In genomic region chr10:34617216-34617615, GRCm38 (mm10) we compare ENCODE assay signal across 11 mouse cellular contexts.
DNase-seq lines count a peak whose midpoint lies in the region; ATAC-seq and TF ChIP-seq lines count a peak whose summit lies in the region.
"Had no signal": no experiment of that assay in that cellular context is flagged by ENCODE, and none has a peak within 500 bp of the region (broad histone marks: within the 10 kb centered on the region; RNA-seq: fewer than 3 reads in every experiment).

No protein-coding gene starts in this region.

- no peak overlapping the region for H3K27ac ChIP-seq in forebrain, postnatal 0 days (ENCODE audit: low read depth, low read length)
- no peak overlapping the region for H3K27ac ChIP-seq in forebrain, embryonic 10.5 days
- no peak overlapping the region for H3K27ac ChIP-seq in liver, postnatal 0 days (ENCODE audit: low read depth)
- H3K27ac ChIP-seq in liver, embryonic 11.5 days (ENCODE audit: low read depth, low read length) = no peak overlapping the region
- H3K27ac ChIP-seq in limb, embryonic 10.5 days = no peak overlapping the region
- H3K27ac ChIP-seq: hindbrain, embryonic 15.5 days; limb, embryonic 12.5 days; midbrain, embryonic 15.5 days had no signal

- H3K27me3 ChIP-seq in forebrain, postnatal 0 days (ENCODE audit: insufficient read depth, low read length) = no peaks in the 10 kb centered on the region
- no peaks in the 10 kb centered on the region for H3K27me3 ChIP-seq in forebrain, embryonic 10.5 days (ENCODE audit: poor library complexity, severe bottlenecking)
- H3K27me3 ChIP-seq in liver, postnatal 0 days (ENCODE audit: insufficient read depth, low read length) = no peaks in the 10 kb centered on the region
- H3K27me3 ChIP-seq in liver, embryonic 11.5 days (replicated peaks; ENCODE audit: control insufficient read depth, insufficient read depth, low read length) = no peaks in the 10 kb centered on the region
- H3K27me3 ChIP-seq in limb, embryonic 10.5 days (ENCODE audit: low read depth, poor library complexity, severe bottlenecking) = no peaks in the 10 kb centered on the region
- H3K27me3 ChIP-seq: hindbrain, embryonic 15.5 days; limb, embryonic 12.5 days; midbrain, embryonic 15.5 days had no signal

- no peaks in the 10 kb centered on the region for H3K4me1 ChIP-seq in forebrain, postnatal 0 days (ENCODE audit: insufficient read depth)
- H3K4me1 ChIP-seq in forebrain, embryonic 10.5 days = no peaks in the 10 kb centered on the region
- no peaks in the 10 kb centered on the region for H3K4me1 ChIP-seq in liver, postnatal 0 days (ENCODE audit: insufficient read depth)
- H3K4me1 ChIP-seq in liver, embryonic 11.5 days (replicated peaks; ENCODE audit: control insufficient read depth, insufficient read depth, low read length) = no peaks in the 10 kb centered on the region
- no peaks in the 10 kb centered on the region for H3K4me1 ChIP-seq in limb, embryonic 10.5 days
- H3K4me1 ChIP-seq: hindbrain, embryonic 15.5 days; limb, embryonic 12.5 days; midbrain, embryonic 15.5 days had no signal

- DNase-seq in forebrain, postnatal 0 days = peak; percentile 50
- DNase-seq in forebrain, embryonic 10.5 days (ENCODE audit: extremely low spot score, low spot score) = no peak
- DNase-seq in liver, postnatal 0 days = no peak
- no peak for DNase-seq in liver, embryonic 11.5 days (ENCODE audit: low spot score)
- peak; percentile 59 for DNase-seq in adipocyte (ENCODE audit: low spot score)
- peak; percentile 30 for DNase-seq in limb, embryonic 10.5 days (ENCODE audit: low spot score)
- DNase-seq in cerebellum, adult 11-12 months = no peak
- no peak for DNase-seq in spleen, adult 12 weeks (ENCODE audit: low spot score)

- ATAC-seq in forebrain, postnatal 0 days = no peak
- no peak for ATAC-seq in liver, postnatal 0 days
- no peak for ATAC-seq in liver, embryonic 11.5 days (replicated peaks; ENCODE audit: low FRiP score)
- ATAC-seq: midbrain, embryonic 15.5 days had no signal

- peak; percentile 58 for TF ChIP-seq CTCF in forebrain, postnatal 0 days (IDR thresholded peaks at IDR 0.05; ENCODE audit: low read depth)
- TF ChIP-seq CTCF in liver, postnatal 0 days (IDR thresholded peaks at IDR 0.05; ENCODE audit: low read depth) = peak; percentile 31

- no peaks in the 10 kb centered on the region for H3K9me3 ChIP-seq in forebrain, postnatal 0 days (ENCODE audit: low read length)
- H3K9me3 ChIP-seq in forebrain, embryonic 10.5 days = no peaks in the 10 kb centered on the region
- no peaks in the 10 kb centered on the region for H3K9me3 ChIP-seq in liver, postnatal 0 days (ENCODE audit: low read length)
- no peaks in the 10 kb centered on the region for H3K9me3 ChIP-seq in liver, embryonic 11.5 days (ENCODE audit: control insufficient read depth, low read length)
- H3K9me3 ChIP-seq in limb, embryonic 10.5 days (replicated peaks) = no peaks in the 10 kb centered on the region
- H3K9me3 ChIP-seq: hindbrain, embryonic 15.5 days; limb, embryonic 12.5 days; midbrain, embryonic 15.5 days had no signal

- no peak overlapping the region for H3K4me2 ChIP-seq in forebrain, postnatal 0 days (ENCODE audit: low read depth)
- no peak overlapping the region for H3K4me2 ChIP-seq in liver, postnatal 0 days (ENCODE audit: low read depth, low read length)
- no peak overlapping the region for H3K4me2 ChIP-seq in liver, embryonic 11.5 days
- H3K4me2 ChIP-seq: hindbrain, embryonic 15.5 days; limb, embryonic 12.5 days; midbrain, embryonic 15.5 days had no signal

- TF ChIP-seq EP300 in liver, postnatal 0 days (IDR thresholded peaks at IDR 0.05; ENCODE audit: low read depth) = no peak

- WGBS in forebrain, postnatal 0 days = 69% methylated on average over 2 of the region's 2 CpGs
- whole genome bisulfite sequencing in forebrain, embryonic 10.5 days = 64% methylated on average over 2 of the region's 2 CpGs
- WGBS in liver, postnatal 0 days (ENCODE audit: insufficient replicate concordance) = 54% methylated on average over 2 of the region's 2 CpGs
- WGBS in liver, embryonic 11.5 days = 52% methylated on average over 2 of the region's 2 CpGs
- 58% methylated on average over 2 of the region's 2 CpGs for WGBS in limb, embryonic 10.5 days

- H3K9ac ChIP-seq in forebrain, postnatal 0 days = no peak overlapping the region
- no peak overlapping the region for H3K9ac ChIP-seq in liver, postnatal 0 days (replicated peaks)
- H3K9ac ChIP-seq in liver, embryonic 11.5 days (ENCODE audit: low read depth, low read length) = no peak overlapping the region
- H3K9ac ChIP-seq: hindbrain, embryonic 15.5 days; limb, embryonic 12.5 days; midbrain, embryonic 15.5 days had no signal

- H3K36me3 ChIP-seq in forebrain, postnatal 0 days (ENCODE audit: insufficient read depth) = no peaks in the 10 kb centered on the region
- H3K36me3 ChIP-seq in forebrain, embryonic 10.5 days (replicated peaks) = no peaks in the 10 kb centered on the region
- H3K36me3 ChIP-seq in liver, postnatal 0 days (replicated peaks; ENCODE audit: insufficient read depth, low read length) = no peaks in the 10 kb centered on the region
- no peaks in the 10 kb centered on the region for H3K36me3 ChIP-seq in liver, embryonic 11.5 days (ENCODE audit: control insufficient read depth, insufficient read depth, low read length)
- no peaks in the 10 kb centered on the region for H3K36me3 ChIP-seq in limb, embryonic 10.5 days
- H3K36me3 ChIP-seq: hindbrain, embryonic 15.5 days; limb, embryonic 12.5 days; midbrain, embryonic 15.5 days had no signal

- H3K4me3 ChIP-seq in forebrain, postnatal 0 days (ENCODE audit: low read depth, low read length) = no peak overlapping the region
- H3K4me3 ChIP-seq in forebrain, embryonic 10.5 days = no peak overlapping the region
- no peak overlapping the region for H3K4me3 ChIP-seq in liver, postnatal 0 days (ENCODE audit: low read depth, low read length)
- H3K4me3 ChIP-seq in liver, embryonic 11.5 days (ENCODE audit: low read depth, low read length) = no peak overlapping the region
- H3K4me3 ChIP-seq in limb, embryonic 10.5 days = no peak overlapping the region
- H3K4me3 ChIP-seq: hindbrain, embryonic 15.5 days; limb, embryonic 12.5 days; midbrain, embryonic 15.5 days had no signal

Comparison
In these comparisons a context has a peak if more than half of its experiments do, and no peak if none do; other contexts are left out.
1. DNase-seq: peak in forebrain, postnatal 0 days (single experiment), adipocyte (single experiment) and limb, embryonic 10.5 days (single experiment); none in forebrain, embryonic 10.5 days (single experiment), liver, postnatal 0 days (single experiment), liver, embryonic 11.5 days (single experiment), cerebellum, adult 11-12 months (single experiment) and spleen, adult 12 weeks (single experiment).